Mouse (Mus musculus) bone marrow macrophage, adult 2 months (primary cell): Measurements from ENCODE around the gene Actr8. TPM values are rescaled to one million over a fixed set of nuclear protein-coding genes. Genes with fewer than 3 reads are reported as not detected.

Experiments
- H3K27ac ChIP-seq: 2 replicates; pipeline ENCODE4 v1.5.1; 2012; ENCODE audit warnings: low read depth, low read length; ENCODE audit not compliant: insufficient read depth
- H3K4me1 ChIP-seq: 2 replicates; pipeline ENCODE4 v1.6.1; 2012; ENCODE audit warnings: low read length; ENCODE audit not compliant: control insufficient read depth, insufficient read depth
- H3K4me3 ChIP-seq: 2 replicates; pipeline ENCODE4 v1.5.1; 2012; ENCODE audit warnings: mild to moderate bottlenecking, low read length, moderate library complexity; ENCODE audit not compliant: insufficient read depth
- CTCF ChIP-seq: IDR thresholded peaks from 2 replicates; pipeline ENCODE4 v1.5.1; 2012; ENCODE audit warnings: low read depth, mild to moderate bottlenecking, low read length, moderate library complexity
- POLR2A ChIP-seq: IDR thresholded peaks from 2 replicates; pipeline ENCODE4 v1.6.1; 2012; ENCODE audit warnings: mild to moderate bottlenecking, low read depth, low read length, borderline replicate concordance
- polyA plus RNA-seq: library from polyadenylated mRNA; stranded (reverse); fragments of >200 nt; gene quantifications from 2 replicates; pipeline ENCODE4 v1.2.4, GENCODE M21; 2012; ENCODE audit not compliant: missing spikeins, insufficient read depth, insufficient read length

The Actr8 gene
- polyA plus RNA-seq, 1 experiment = 42.4 TPM

- Histone ChIP-seq H3K27ac (no peak overlapping the region), H3K4me1 (peaks cover 5% of the 10 kb centered on the region), H3K4me3 (no peak overlapping the region)
- TF ChIP-seq CTCF (no peak), POLR2A (no peak)
Observed at GRCm38 (mm10) chr14:30014487-30014886, 36.4 kb downstream of the Actr8 start.

- H3K4me1 ChIP-seq = peaks cover 5% of the 10 kb centered on the region
- no peak overlapping the region for H3K4me3 ChIP-seq
- TF ChIP-seq CTCF = no peak
- no peak for TF ChIP-seq POLR2A
- H3K27ac ChIP-seq = no peak overlapping the region
Observed at GRCm38 (mm10) chr14:30015008-30015407, 36.9 kb downstream of the Actr8 start.

GRCm38 (mm10) chr14:30016666-30017065 lies 38.5 kb downstream of the Actr8 start:
- Histone ChIP-seq H3K27ac (no peak overlapping the region), H3K4me3 (no peak overlapping the region), H3K4me1 (peaks cover 5% of the 10 kb centered on the region)
- no peak for TF ChIP-seq CTCF
- TF ChIP-seq POLR2A = no peak

GRCm38 (mm10) chr14:30017794-30018462 lies 39.8 kb downstream of the Actr8 start:
- H3K4me1 ChIP-seq = peaks cover 5% of the 10 kb centered on the region
- H3K27ac ChIP-seq = no peak overlapping the region
- no peak for TF ChIP-seq POLR2A
- no peak for TF ChIP-seq CTCF
- H3K4me3 ChIP-seq = no peak overlapping the region

GRCm38 (mm10) chr14:30018463-30018801 lies 40.3 kb downstream of the Actr8 start:
- Histone ChIP-seq H3K4me3 (no peak overlapping the region), H3K27ac (no peak overlapping the region), H3K4me1 (peaks cover 5% of the 10 kb centered on the region)
- TF ChIP-seq CTCF (no peak), POLR2A (no peak)

- no peak overlapping the region for H3K27ac ChIP-seq
- H3K4me3 ChIP-seq = no peak overlapping the region
- TF ChIP-seq POLR2A = no peak
- no peak for TF ChIP-seq CTCF
- H3K4me1 ChIP-seq = peaks cover 5% of the 10 kb centered on the region
Observed at GRCm38 (mm10) chr14:30018846-30019245, 40.7 kb downstream of the Actr8 start.

- no peak overlapping the region for H3K27ac ChIP-seq
- no peak for TF ChIP-seq CTCF
- no peak for TF ChIP-seq POLR2A
- H3K4me3 ChIP-seq = no peak overlapping the region
- H3K4me1 ChIP-seq = peaks cover 9% of the 10 kb centered on the region
Observed at GRCm38 (mm10) chr14:30019375-30019774, 41.2 kb downstream of the Actr8 start.

- H3K27ac ChIP-seq = no peak overlapping the region
- H3K4me1 ChIP-seq = peaks cover 11% of the 10 kb centered on the region
- H3K4me3 ChIP-seq = no peak overlapping the region
- TF ChIP-seq POLR2A (no peak), CTCF (no peak)
Observed at GRCm38 (mm10) chr14:30019792-30020575, 41.8 kb downstream of the Actr8 start.

- Histone ChIP-seq H3K4me3 (no peak overlapping the region), H3K4me1 (peaks cover 10% of the 10 kb centered on the region; the same call in 1 of the 2 replicates), H3K27ac (no peak overlapping the region)
- TF ChIP-seq CTCF = no peak
- no peak for TF ChIP-seq POLR2A
Observed at GRCm38 (mm10) chr14:30022471-30022870, 44.3 kb downstream of the Actr8 start.

GRCm38 (mm10) chr14:30024387-30024786 lies 46.2 kb downstream of the Actr8 start:
- Histone ChIP-seq H3K4me3 (no peak overlapping the region), H3K27ac (no peak overlapping the region), H3K4me1 (peaks cover 10% of the 10 kb centered on the region; the same call in 1 of the 2 replicates)
- no peak for TF ChIP-seq CTCF
- no peak for TF ChIP-seq POLR2A

GRCm38 (mm10) chr14:30027378-30027777 lies 49.2 kb downstream of the Actr8 start:
- Histone ChIP-seq H3K4me3 (no peak overlapping the region), H3K27ac (no peak overlapping the region), H3K4me1 (peaks cover 10% of the 10 kb centered on the region; the same call in 1 of the 2 replicates)
- TF ChIP-seq POLR2A (no peak), CTCF (peak; percentile 62)
